Mouse (Mus musculus) erythroblast, embryonic 14.5 days (primary cell): ENCODE data around the gene Rras2.

ENCODE experiments used
- GATA1 ChIP-seq: IDR thresholded peaks from 2 replicates; pipeline ENCODE4 v1.6.1; 2012; ENCODE audit warnings: low read length, inconsistent platforms, mixed read lengths
- TAL1 ChIP-seq: IDR thresholded peaks from 3 replicates; pipeline ENCODE4 v1.6.1; 2012; ENCODE audit warnings: low read length, inconsistent platforms, mixed read lengths

GRCm38 (mm10) chr7:114138261-114138660 lies 20.7 kb upstream of the Rras2 start:
- no peak for TF ChIP-seq GATA1
- TF ChIP-seq TAL1, result no peak
